Mouse (Mus musculus): ENCODE results near the gene Gpnmb. TPM values are rescaled to one million over a fixed set of nuclear protein-coding genes. Genes with fewer than 3 reads are reported as not detected.

The Gpnmb gene
- polyA plus RNA-seq, 1 experiment from 2014 or later: 5.5 TPM

GRCm38 (mm10) chr6:49023315-49023714 lies 13.0 kb upstream of the Gpnmb start:
- Histone ChIP-seq H3K9ac (ENCODE audit: low read length) (no peak overlapping the region), H3K4me1 (ENCODE audit: control insufficient read depth, insufficient read depth, low read length) (no peaks in the 10 kb centered on the region), H3K4me3 (ENCODE audit: low read length) (no peak overlapping the region), H3K36me3 (ENCODE audit: control insufficient read depth, insufficient read depth) (no peaks in the 10 kb centered on the region), H3K27ac (ENCODE audit: low read length) (no peak overlapping the region), H3K27me3 (ENCODE audit: control insufficient read depth, insufficient read depth, low read length) (no peaks in the 10 kb centered on the region), H3K4me2 (ENCODE audit: low read depth, low read length) (no peak overlapping the region), H3K9me3 (replicated peaks; ENCODE audit: control insufficient read depth, low read length) (no peaks in the 10 kb centered on the region)
- WGBS: 80% methylated on average over 10 of the region's 10 CpGs
- ATAC-seq (replicated peaks; ENCODE audit: extremely low read depth, insufficient read depth, low FRiP score): no peak

- Histone ChIP-seq H3K36me3 (ENCODE audit: control insufficient read depth, insufficient read depth) (no peaks in the 10 kb centered on the region), H3K9ac (ENCODE audit: low read length) (no peak overlapping the region), H3K4me3 (ENCODE audit: low read length) (no peak overlapping the region), H3K27me3 (ENCODE audit: control insufficient read depth, insufficient read depth, low read length) (no peaks in the 10 kb centered on the region), H3K27ac (ENCODE audit: low read length) (no peak overlapping the region), H3K4me2 (ENCODE audit: low read depth, low read length) (no peak overlapping the region), H3K4me1 (ENCODE audit: control insufficient read depth, insufficient read depth, low read length) (no peaks in the 10 kb centered on the region), H3K9me3 (replicated peaks; ENCODE audit: control insufficient read depth, low read length) (no peaks in the 10 kb centered on the region)
- WGBS: 84% methylated on average over 7 of the region's 7 CpGs
- ATAC-seq (replicated peaks; ENCODE audit: extremely low read depth, insufficient read depth, low FRiP score): no peak
These were observed 11.1 kb upstream of the Gpnmb start for GRCm38 (mm10) chr6:49025290-49025689.

DNA sequence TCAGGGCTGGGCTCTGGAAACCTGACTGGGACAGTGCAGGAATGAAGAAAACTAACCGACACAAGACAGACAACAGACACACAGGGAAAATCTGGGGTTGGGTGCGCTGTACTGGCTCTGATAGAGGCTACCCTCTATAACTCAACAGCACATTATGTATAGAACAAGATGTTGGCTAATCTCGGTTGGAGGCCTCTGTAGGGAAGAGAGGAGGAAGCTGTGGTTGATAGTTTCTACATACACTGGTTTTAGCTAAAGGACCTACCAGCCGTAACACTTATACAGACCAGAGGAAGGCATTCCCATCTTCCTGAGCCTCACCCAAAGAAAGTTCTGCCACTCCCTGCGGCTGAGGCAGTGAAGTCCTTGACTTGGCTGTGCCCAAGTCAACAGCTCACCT lies 9.8 kb upstream of the Gpnmb start:
- H3K27ac ChIP-seq (ENCODE audit: low read length): no peak overlapping the region
- no peaks in the 10 kb centered on the region for H3K9me3 ChIP-seq (replicated peaks; ENCODE audit: control insufficient read depth, low read length)
- H3K4me1 ChIP-seq (ENCODE audit: control insufficient read depth, insufficient read depth, low read length): no peaks in the 10 kb centered on the region
- H3K4me3 ChIP-seq (ENCODE audit: low read length): no peak overlapping the region
- no peak for ATAC-seq (replicated peaks; ENCODE audit: extremely low read depth, insufficient read depth, low FRiP score)
- WGBS: 83% methylated on average over 5 of the region's 5 CpGs
- no peaks in the 10 kb centered on the region for H3K36me3 ChIP-seq (ENCODE audit: control insufficient read depth, insufficient read depth)
- H3K27me3 ChIP-seq (ENCODE audit: control insufficient read depth, insufficient read depth, low read length): no peaks in the 10 kb centered on the region
- H3K4me2 ChIP-seq (ENCODE audit: low read depth, low read length): no peak overlapping the region
- no peak overlapping the region for H3K9ac ChIP-seq (ENCODE audit: low read length)

DNA sequence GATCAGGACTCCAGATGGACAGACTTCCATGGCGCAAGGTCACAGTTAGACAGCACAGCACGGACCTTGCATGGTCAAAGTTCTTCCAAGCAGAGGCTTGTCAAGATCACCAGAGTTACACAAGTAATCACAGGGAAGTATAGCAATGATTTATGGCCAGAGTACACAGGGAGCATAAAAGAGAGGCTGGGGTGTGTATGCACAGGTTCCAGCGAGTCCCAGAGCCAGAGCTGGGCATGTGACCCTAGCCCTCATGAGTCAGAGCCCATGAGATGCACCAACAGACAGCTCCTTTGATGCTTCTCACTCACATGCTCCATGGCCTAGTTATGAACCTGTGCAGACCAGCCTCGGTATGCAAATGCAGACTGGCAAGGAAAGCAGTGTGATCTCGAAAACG lies 8.3 kb upstream of the Gpnmb start:
- Histone ChIP-seq H3K9me3 (replicated peaks; ENCODE audit: control insufficient read depth, low read length) (no peaks in the 10 kb centered on the region), H3K4me3 (ENCODE audit: low read length) (no peak overlapping the region), H3K27ac (ENCODE audit: low read length) (no peak overlapping the region), H3K9ac (ENCODE audit: low read length) (no peak overlapping the region), H3K27me3 (ENCODE audit: control insufficient read depth, insufficient read depth, low read length) (no peaks in the 10 kb centered on the region), H3K4me2 (ENCODE audit: low read depth, low read length) (no peak overlapping the region), H3K4me1 (ENCODE audit: control insufficient read depth, insufficient read depth, low read length) (no peaks in the 10 kb centered on the region), H3K36me3 (ENCODE audit: control insufficient read depth, insufficient read depth) (no peaks in the 10 kb centered on the region)
- no peak for ATAC-seq (replicated peaks; ENCODE audit: extremely low read depth, insufficient read depth, low FRiP score)
- 85% methylated on average over 6 of the region's 6 CpGs for WGBS

- 79% methylated on average over 3 of the region's 3 CpGs for WGBS
- Histone ChIP-seq H3K27me3 (ENCODE audit: control insufficient read depth, insufficient read depth, low read length) (no peaks in the 10 kb centered on the region), H3K9ac (ENCODE audit: low read length) (no peak overlapping the region)
These were observed 7.6 kb upstream of the Gpnmb start for GRCm38 (mm10) chr6:49028708-49029107.

DNA sequence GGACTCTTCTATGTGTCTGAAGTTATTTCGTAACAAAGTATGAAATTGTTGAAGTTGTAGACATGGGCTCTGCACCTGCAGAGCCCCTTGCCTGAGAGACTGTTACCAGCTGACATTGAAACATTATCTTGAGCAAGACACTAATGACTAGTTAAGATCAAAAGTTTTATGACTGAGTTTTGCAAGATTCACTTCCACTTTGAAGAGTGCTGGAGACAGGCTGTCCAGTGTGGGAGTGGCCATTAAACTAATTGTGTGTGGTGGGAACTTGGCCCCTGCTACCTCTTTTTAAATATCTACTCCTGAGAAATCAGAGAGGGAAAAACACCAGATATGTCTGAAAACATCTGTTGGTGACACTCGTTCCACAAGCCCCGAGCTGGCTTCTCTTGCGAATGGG lies 5.1 kb upstream of the Gpnmb start:
- no peak overlapping the region for H3K27ac ChIP-seq (ENCODE audit: low read length)
- H3K9ac ChIP-seq (ENCODE audit: low read length): no peak overlapping the region

More at GRCm38 (mm10) chr6:49028708-49029107, 7.6 kb upstream of the Gpnmb start:
- Histone ChIP-seq H3K27ac (ENCODE audit: low read length) (no peak overlapping the region), H3K9me3 (replicated peaks; ENCODE audit: control insufficient read depth, low read length) (no peaks in the 10 kb centered on the region), H3K4me3 (ENCODE audit: low read length) (no peak overlapping the region), H3K4me1 (ENCODE audit: control insufficient read depth, insufficient read depth, low read length) (no peaks in the 10 kb centered on the region), H3K4me2 (ENCODE audit: low read depth, low read length) (no peak overlapping the region), H3K36me3 (ENCODE audit: control insufficient read depth, insufficient read depth) (no peaks in the 10 kb centered on the region)
- no peak for ATAC-seq (replicated peaks; ENCODE audit: extremely low read depth, insufficient read depth, low FRiP score)

GRCm38 (mm10) chr6:49032783-49033182 lies 3.6 kb upstream of the Gpnmb start:
- Histone ChIP-seq H3K36me3 (ENCODE audit: control insufficient read depth, insufficient read depth) (no peaks in the 10 kb centered on the region), H3K9ac (ENCODE audit: low read length) (no peak overlapping the region), H3K4me1 (ENCODE audit: control insufficient read depth, insufficient read depth, low read length) (peaks cover 9% of the 10 kb centered on the region; the same call in 1 of the 2 replicates), H3K4me2 (ENCODE audit: low read depth, low read length) (no peak overlapping the region), H3K27me3 (ENCODE audit: control insufficient read depth, insufficient read depth, low read length) (no peaks in the 10 kb centered on the region; the same call in 1 of the 2 replicates), H3K4me3 (ENCODE audit: low read length) (no peak overlapping the region), H3K9me3 (replicated peaks; ENCODE audit: control insufficient read depth, low read length) (no peaks in the 10 kb centered on the region), H3K27ac (ENCODE audit: low read length) (no peak overlapping the region)
- 80% methylated on average over 4 of the region's 4 CpGs for WGBS
- no peak for ATAC-seq (replicated peaks; ENCODE audit: extremely low read depth, insufficient read depth, low FRiP score)

More for the DNA sequence above, 5.1 kb upstream of the Gpnmb start:
- Histone ChIP-seq H3K4me3 (ENCODE audit: low read length) (no peak overlapping the region), H3K4me1 (ENCODE audit: control insufficient read depth, insufficient read depth, low read length) (no peaks in the 10 kb centered on the region), H3K36me3 (ENCODE audit: control insufficient read depth, insufficient read depth) (no peaks in the 10 kb centered on the region), H3K4me2 (ENCODE audit: low read depth, low read length) (no peak overlapping the region), H3K27me3 (ENCODE audit: control insufficient read depth, insufficient read depth, low read length) (no peaks in the 10 kb centered on the region), H3K9me3 (replicated peaks; ENCODE audit: control insufficient read depth, low read length) (no peaks in the 10 kb centered on the region)
- ATAC-seq (replicated peaks; ENCODE audit: extremely low read depth, insufficient read depth, low FRiP score): no peak
- 70% methylated on average over 4 of the region's 4 CpGs for WGBS

DNA sequence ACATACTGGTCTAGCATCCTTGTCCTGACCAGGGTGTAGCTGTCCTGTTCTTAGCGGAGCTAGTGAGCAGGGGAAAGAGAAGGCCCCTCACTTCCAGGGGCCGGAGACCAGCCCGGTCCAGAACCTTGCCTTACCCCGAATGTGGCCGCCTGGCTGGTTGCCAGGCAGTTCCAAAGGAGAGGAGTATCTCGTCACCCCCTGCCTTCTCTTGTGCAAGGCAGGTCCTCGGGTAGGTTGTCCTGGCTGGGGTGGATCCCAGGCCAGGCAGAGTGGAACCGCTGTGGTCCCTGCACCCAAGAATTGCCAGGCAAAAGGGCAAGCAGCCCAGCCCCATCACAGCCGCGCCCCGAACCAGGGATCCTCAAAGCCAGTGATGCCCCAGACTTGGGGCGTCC lies 919 bp downstream of the Gpnmb start:
- Histone ChIP-seq H3K27ac (ENCODE audit: low read length) (no peak overlapping the region), H3K4me3 (ENCODE audit: low read length) (no peak overlapping the region), H3K9me3 (replicated peaks; ENCODE audit: control insufficient read depth, low read length) (no peaks in the 10 kb centered on the region), H3K36me3 (ENCODE audit: control insufficient read depth, insufficient read depth) (no peaks in the 10 kb centered on the region), H3K4me2 (ENCODE audit: low read depth, low read length) (peak overlapping the region; percentile 57; the same call in 1 of the 2 replicates), H3K9ac (ENCODE audit: low read length) (no peak overlapping the region), H3K4me1 (ENCODE audit: control insufficient read depth, insufficient read depth, low read length) (peaks cover 9% of the 10 kb centered on the region; the same call in 1 of the 2 replicates), H3K27me3 (ENCODE audit: control insufficient read depth, insufficient read depth, low read length) (no peaks in the 10 kb centered on the region; the same call in 1 of the 2 replicates)
- WGBS: 53% methylated on average over 12 of the region's 12 CpGs
- ATAC-seq (replicated peaks; ENCODE audit: extremely low read depth, insufficient read depth, low FRiP score): no peak

DNA sequence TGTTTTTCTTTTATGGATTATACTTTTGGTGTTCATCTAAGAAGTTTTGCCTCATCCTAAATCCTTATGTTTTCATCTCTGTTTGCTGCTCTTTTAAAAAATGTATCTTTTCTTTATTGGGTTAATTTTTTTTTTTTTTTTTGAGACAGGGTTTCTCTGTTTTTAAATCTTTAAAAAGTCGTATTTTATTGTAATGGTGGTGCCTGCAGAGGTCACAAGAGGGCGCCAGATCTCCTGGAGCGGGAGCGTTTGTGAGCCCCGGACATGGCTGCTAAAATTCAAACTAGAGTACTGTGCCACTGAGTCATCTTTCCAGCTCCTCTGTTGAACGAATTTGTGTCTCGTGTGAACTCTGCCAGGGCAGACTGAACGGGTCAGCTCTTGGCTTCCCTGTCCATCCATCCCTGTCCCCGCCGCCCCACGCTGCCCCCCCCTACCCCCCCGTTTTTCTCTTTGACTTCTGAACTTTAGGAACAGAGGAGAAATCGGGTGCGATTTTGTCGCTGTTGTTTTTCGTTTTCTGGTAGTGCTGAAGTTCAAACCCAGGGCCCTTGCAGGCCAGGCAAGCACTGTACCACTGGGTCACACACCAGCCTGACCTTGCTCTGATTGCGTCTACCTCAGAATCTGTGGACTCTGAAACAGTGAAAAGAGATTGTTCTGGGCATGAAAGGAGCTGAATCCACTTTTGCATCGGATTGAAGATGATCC lies 3.3 kb downstream of the Gpnmb start:
- WGBS: 15% methylated on average over 18 of the region's 18 CpGs

More for the DNA sequence above, 3.3 kb downstream of the Gpnmb start:
- no peak for ATAC-seq (replicated peaks; ENCODE audit: extremely low read depth, insufficient read depth, low FRiP score)
- H3K4me2 ChIP-seq (ENCODE audit: low read depth, low read length): peak overlapping the region; percentile 58
- peaks cover 9% of the 10 kb centered on the region; the same call in 1 of the 2 replicates for H3K4me1 ChIP-seq (ENCODE audit: control insufficient read depth, insufficient read depth, low read length)
- H3K4me3 ChIP-seq (ENCODE audit: low read length): peak overlapping the region; percentile 48
- H3K36me3 ChIP-seq (ENCODE audit: control insufficient read depth, insufficient read depth): no peaks in the 10 kb centered on the region
- H3K9me3 ChIP-seq (replicated peaks; ENCODE audit: control insufficient read depth, low read length): no peaks in the 10 kb centered on the region
- H3K27me3 ChIP-seq (ENCODE audit: control insufficient read depth, insufficient read depth, low read length): no peaks in the 10 kb centered on the region; the same call in 1 of the 2 replicates
- H3K27ac ChIP-seq (ENCODE audit: low read length): no peak overlapping the region
- 0 out of 2 replicates have a peak overlapping the region, but pooled peaks have one; percentile 27 for H3K9ac ChIP-seq (ENCODE audit: low read length)
